Mouse (Mus musculus) forebrain, embryonic 11.5 days (tissue): Measurements from ENCODE around the gene Pcp2. TPM values are rescaled to one million over a fixed set of nuclear protein-coding genes. Genes with fewer than 3 reads are reported as not detected.

Experiments used
- ATAC-seq: fragments of 200-750 bp; cut with Nextera tagmentation; replicated peaks from 2 replicates; pipeline ENCODE4 v1.8.0; 2017; ENCODE audit warnings: moderate TSS enrichment; ENCODE audit not compliant: low FRiP score
- DNase-seq: peaks from one replicate; pipeline ENCODE4 v3.0.0-alpha.2; 2017; ENCODE audit warnings: low spot score
- H3K27ac ChIP-seq: fragments of 300-500 bp; sonication (generic); 2 replicates; pipeline ENCODE4 v1.5.1; 2014; ENCODE audit warnings: low read depth, low read length
- H3K27me3 ChIP-seq: fragments of 300-500 bp; sonication (generic); 2 replicates; pipeline ENCODE4 v1.6.1; 2014; ENCODE audit warnings: mild to moderate bottlenecking, low read length, mixed read lengths; ENCODE audit not compliant: control insufficient read depth, insufficient read depth
- H3K36me3 ChIP-seq: fragments of 300-500 bp; sonication (generic); 2 replicates; pipeline ENCODE4 v1.6.1; 2014; ENCODE audit warnings: mild to moderate bottlenecking, low read length, moderate library complexity, mixed read lengths; ENCODE audit not compliant: control insufficient read depth, insufficient read depth
- H3K4me1 ChIP-seq: fragments of 300-500 bp; sonication (generic); replicated peaks from 2 replicates; pipeline ENCODE4 v1.6.1; 2014; ENCODE audit warnings: low read length, mixed read lengths; ENCODE audit not compliant: control insufficient read depth, insufficient read depth
- H3K4me2 ChIP-seq: fragments of 300-500 bp; sonication (generic); 2 replicates; pipeline ENCODE4 v1.6.1; 2014; ENCODE audit warnings: low read depth, mild to moderate bottlenecking, low read length, moderate library complexity, mixed read lengths; ENCODE audit not compliant: severe bottlenecking
- H3K4me3 ChIP-seq: fragments of 300-500 bp; sonication (generic); 2 replicates; pipeline ENCODE4 v1.5.1; 2014; ENCODE audit warnings: low read depth, low read length
- H3K9ac ChIP-seq: fragments of 300-500 bp; sonication (generic); 2 replicates; pipeline ENCODE4 v1.6.1; 2014; ENCODE audit warnings: low read length
- H3K9me3 ChIP-seq: fragments of 300-500 bp; sonication (generic); 2 replicates; pipeline ENCODE4 v1.6.1; 2016; ENCODE audit warnings: low read length, mixed read lengths; ENCODE audit not compliant: control insufficient read depth
- WGBS: fragments of 180-500 bp; shearing (Covaris S2); extraction: QIAGEN DNeasy Blood & Tissue Kit; methylation state at CpG from one replicate; pipeline ENCODE4 v1.1.7; 2014; 5-methylcytosine and 5-hydroxymethylcytosine counted together
- polyA plus RNA-seq: library from polyadenylated mRNA; unstranded; fragments of >200 nt; fragmentation: Nextera tagmentation; extraction: Ambion mirVana; gene quantifications from 2 replicates; pipeline ENCODE4 v1.2.1, GENCODE M21; 2014

Pcp2 gene
- polyA plus RNA-seq, 1 experiment from 2014 or later, result 0.51 TPM

- no peak within 1 kb of the TSS for H3K27ac ChIP-seq
- H3K36me3 ChIP-seq, result no peaks in the 10 kb centered on the region
- H3K27me3 ChIP-seq, result no peaks in the 10 kb centered on the region
- no peak for DNase-seq
- no peak within 1 kb of the TSS for H3K4me3 ChIP-seq
- H3K9me3 ChIP-seq, result no peaks in the 10 kb centered on the region
- no peak for ATAC-seq
- H3K9ac ChIP-seq, result no peak within 1 kb of the TSS
- H3K4me1 ChIP-seq, result no peaks in the 10 kb centered on the region; the same call in 1 of the 2 replicates
- 77% methylated on average over 3 of the region's 3 CpGs for WGBS
- H3K4me2 ChIP-seq, result no peak within 1 kb of the TSS
Measured at GRCm38 (mm10) chr8:3655526-3655925, 30.2 kb upstream of the Pcp2 start, which contains the start of gene Retn. TSS of gene Retn (plus strand) at chr8:3655770.

GRCm38 (mm10) chr8:3654726-3655508 lies 29.6 kb upstream of the Pcp2 start:
- Histone ChIP-seq H3K9ac (no peak overlapping the region), H3K4me1 (no peaks in the 10 kb centered on the region; the same call in 1 of the 2 replicates), H3K9me3 (no peaks in the 10 kb centered on the region), H3K4me2 (no peak overlapping the region), H3K27ac (no peak overlapping the region), H3K36me3 (no peaks in the 10 kb centered on the region), H3K4me3 (no peak overlapping the region), H3K27me3 (no peaks in the 10 kb centered on the region)
- ATAC-seq (no peak), DNase-seq (no peak)
- WGBS, result 79% methylated on average over 11 of the region's 11 CpGs

DNA sequence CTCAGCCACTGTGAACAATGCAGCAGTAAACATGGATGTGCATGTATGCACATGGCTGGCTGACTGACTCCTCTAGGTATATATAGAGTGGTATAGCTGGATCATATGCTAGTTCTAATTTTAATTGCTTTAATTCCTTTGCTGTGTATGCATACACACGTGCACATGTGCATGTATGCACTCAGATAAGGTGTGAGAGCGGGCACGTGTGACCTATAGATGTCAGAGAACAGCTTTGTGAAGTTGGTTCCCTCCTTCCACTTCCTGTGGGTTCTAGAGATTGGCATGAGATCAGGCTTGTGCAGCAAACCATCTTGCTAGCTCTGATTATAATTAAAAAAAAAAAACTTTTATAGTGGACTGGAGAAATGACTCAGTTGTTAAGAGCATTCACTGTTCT lies 27.5 kb upstream of the Pcp2 start:
- WGBS, result 66% methylated on average over 3 of the region's 3 CpGs
- H3K27ac ChIP-seq, result no peak overlapping the region
- no peak overlapping the region for H3K4me2 ChIP-seq
- no peaks in the 10 kb centered on the region; the same call in 1 of the 2 replicates for H3K4me1 ChIP-seq
- no peaks in the 10 kb centered on the region for H3K27me3 ChIP-seq
- H3K4me3 ChIP-seq, result no peak overlapping the region
- no peaks in the 10 kb centered on the region for H3K36me3 ChIP-seq
- H3K9ac ChIP-seq, result no peak overlapping the region
- DNase-seq, result no peak
- no peak for ATAC-seq
- H3K9me3 ChIP-seq, result no peaks in the 10 kb centered on the region

- ATAC-seq, result 0 out of 2 replicates have a peak, but pooled peaks have one; percentile 36
- no peak overlapping the region for H3K4me2 ChIP-seq
- WGBS, result 35% methylated on average over 1 of the region's 1 CpGs
- DNase-seq, result no peak
- no peaks in the 10 kb centered on the region for H3K4me1 ChIP-seq
- H3K27me3 ChIP-seq, result no peaks in the 10 kb centered on the region
- H3K4me3 ChIP-seq, result no peak overlapping the region
- no peak overlapping the region for H3K9ac ChIP-seq
- no peaks in the 10 kb centered on the region for H3K36me3 ChIP-seq
- H3K27ac ChIP-seq, result no peak overlapping the region
- no peaks in the 10 kb centered on the region for H3K9me3 ChIP-seq
Measured at GRCm38 (mm10) chr8:3648990-3649389, 23.6 kb upstream of the Pcp2 start.

DNA sequence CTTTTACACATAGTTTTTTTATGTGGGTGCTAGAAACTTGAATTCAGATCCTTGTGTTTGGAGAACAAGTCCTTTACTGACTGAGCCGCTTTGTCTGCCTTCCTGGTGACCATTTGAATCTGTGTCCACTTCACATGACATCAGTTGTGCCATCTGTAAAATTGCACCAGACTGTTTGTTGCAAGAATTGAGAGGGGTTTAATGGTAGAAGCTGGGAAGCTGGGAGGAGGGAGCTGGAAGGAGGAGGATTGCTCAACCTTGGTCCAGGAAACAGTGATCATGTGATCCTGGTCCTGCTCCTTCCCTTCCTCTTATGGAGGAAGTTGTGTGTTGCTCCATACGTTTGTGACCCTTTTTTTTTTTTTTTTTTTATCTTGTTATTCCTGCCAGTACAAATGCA lies 22.9 kb upstream of the Pcp2 start:
- Histone ChIP-seq H3K4me2 (no peak overlapping the region), H3K27ac (no peak overlapping the region), H3K4me1 (no peaks in the 10 kb centered on the region), H3K36me3 (no peaks in the 10 kb centered on the region), H3K4me3 (no peak overlapping the region), H3K9ac (no peak overlapping the region), H3K27me3 (no peaks in the 10 kb centered on the region), H3K9me3 (no peaks in the 10 kb centered on the region)
- WGBS, result 87% methylated on average over 1 of the region's 2 CpGs
- DNase-seq (no peak), ATAC-seq (no peak)

GRCm38 (mm10) chr8:3647561-3647960 lies 22.2 kb upstream of the Pcp2 start:
- H3K4me1 ChIP-seq, result no peaks in the 10 kb centered on the region
- DNase-seq (no peak), ATAC-seq (no peak)
- H3K27ac ChIP-seq, result no peak overlapping the region
- H3K4me3 ChIP-seq, result no peak overlapping the region
- no peak overlapping the region for H3K4me2 ChIP-seq
- H3K36me3 ChIP-seq, result no peaks in the 10 kb centered on the region
- H3K27me3 ChIP-seq, result no peaks in the 10 kb centered on the region
- H3K9ac ChIP-seq, result no peak overlapping the region
- WGBS, result 76% methylated on average over 4 of the region's 4 CpGs
- H3K9me3 ChIP-seq, result no peaks in the 10 kb centered on the region

GRCm38 (mm10) chr8:3646824-3647531 lies 21.6 kb upstream of the Pcp2 start:
- Histone ChIP-seq H3K27ac (no peak overlapping the region), H3K4me1 (no peaks in the 10 kb centered on the region), H3K36me3 (no peaks in the 10 kb centered on the region), H3K9me3 (no peaks in the 10 kb centered on the region), H3K4me3 (no peak overlapping the region), H3K9ac (no peak overlapping the region), H3K4me2 (no peak overlapping the region), H3K27me3 (no peaks in the 10 kb centered on the region)
- ATAC-seq, result no peak
- WGBS, result 84% methylated on average over 6 of the region's 6 CpGs
- DNase-seq, result no peak

GRCm38 (mm10) chr8:3645804-3646203 lies 20.5 kb upstream of the Pcp2 start:
- no peak for ATAC-seq
- no peak overlapping the region for H3K4me2 ChIP-seq
- no peak overlapping the region for H3K4me3 ChIP-seq
- H3K4me1 ChIP-seq, result no peaks in the 10 kb centered on the region
- no peak overlapping the region for H3K9ac ChIP-seq
- no peaks in the 10 kb centered on the region for H3K36me3 ChIP-seq
- no peaks in the 10 kb centered on the region for H3K9me3 ChIP-seq
- H3K27me3 ChIP-seq, result no peaks in the 10 kb centered on the region
- no peak overlapping the region for H3K27ac ChIP-seq
- DNase-seq, result no peak
- 28% methylated on average over 5 of the region's 5 CpGs for WGBS
